Mouse (Mus musculus): Measurements from ENCODE around the gene Zfp90.

Gene Zfp90

GRCm38 (mm10) chr8:106433667-106434066, 18.5 kb downstream of the Zfp90 start:
- no peak for DNase-seq (ENCODE audit: low spot score)

- peak; percentile 27 for DNase-seq (ENCODE audit: low spot score)
Observed at GRCm38 (mm10) chr8:106437781-106438180, 22.7 kb downstream of the Zfp90 start.

- DNase-seq (ENCODE audit: low spot score): no peak
Observed at GRCm38 (mm10) chr8:106440146-106440545, 25.0 kb downstream of the Zfp90 start.

- no peak for DNase-seq (ENCODE audit: low spot score)
Observed at GRCm38 (mm10) chr8:106442740-106443139, 27.6 kb downstream of the Zfp90 start.

GRCm38 (mm10) chr8:106451301-106452085, 36.4 kb downstream of the Zfp90 start:
- no peak for DNase-seq (ENCODE audit: low spot score)

GRCm38 (mm10) chr8:106452701-106453481, 37.8 kb downstream of the Zfp90 start:
- DNase-seq (ENCODE audit: low spot score): no peak

- DNase-seq (ENCODE audit: low spot score): no peak
Observed at GRCm38 (mm10) chr8:106454036-106454435, 38.9 kb downstream of the Zfp90 start.

GRCm38 (mm10) chr8:106462131-106462530, 47.0 kb downstream of the Zfp90 start:
- no peak for DNase-seq (ENCODE audit: low spot score)

- no peak for DNase-seq (ENCODE audit: low spot score)
Observed at GRCm38 (mm10) chr8:106463795-106464194, 48.7 kb downstream of the Zfp90 start.

GRCm38 (mm10) chr8:106469485-106469884, 54.4 kb downstream of the Zfp90 start:
- no peak for DNase-seq (ENCODE audit: low spot score)

GRCm38 (mm10) chr8:106474001-106474400, 58.9 kb downstream of the Zfp90 start:
- no peak for DNase-seq (ENCODE audit: low spot score)

Measured in ovary, postnatal 14 days (tissue).